Mouse (Mus musculus): ENCODE measurements around the gene Slfn5. TPM values are rescaled to one million over a fixed set of nuclear protein-coding genes. Genes with fewer than 3 reads are reported as not detected.
"Not testable (repeated sequence)": the region's sequence is repeated elsewhere in the genome, so short reads cannot be mapped to it uniquely, and the experiment has no call there.

Slfn5 gene
- total and polyA plus RNA-seq, 3 experiments, result 17.9 to 59.2 (median 54.1) TPM

DNA sequence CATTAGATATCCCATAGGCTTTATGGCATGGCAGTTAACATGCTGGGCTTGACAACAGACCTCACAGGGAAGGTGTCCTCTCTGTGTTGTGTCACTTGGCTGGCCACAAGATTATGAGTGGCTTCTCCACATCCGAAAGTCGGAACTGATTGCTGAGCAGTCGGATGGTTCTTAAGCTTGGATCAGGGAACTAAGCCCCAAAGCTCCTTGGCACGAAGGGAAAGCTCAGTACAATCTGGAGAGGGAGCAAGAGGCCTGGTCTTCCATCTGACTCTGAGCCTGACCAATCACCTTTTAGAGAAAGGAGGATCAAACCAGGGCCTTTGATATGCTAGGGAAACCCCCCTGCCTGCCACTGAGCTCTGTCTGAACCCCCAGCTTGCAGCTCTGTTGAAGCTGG is 29.5 kb upstream of the Slfn5 start:
- intact Hi-C loops (cut with DNase I), result no loop called here
- no peak for DNase-seq
- 71% methylated on average over 4 of the region's 4 CpGs for whole genome bisulfite sequencing
- TF ChIP-seq CTCF (IDR thresholded peaks at IDR 0.05) (no peak), POLR2A (IDR thresholded peaks at IDR 0.05; ENCODE audit: insufficient read depth, low read depth, low read length) (no peak), EP300 (IDR thresholded peaks at IDR 0.05; ENCODE audit: insufficient read depth, low read depth, low read length) (no peak)
- Histone ChIP-seq H3K4me3 (no peak overlapping the region), H3K79me2 (replicated peaks; ENCODE audit: control insufficient read depth, insufficient read depth, low read length) (no peaks in the 10 kb centered on the region), H3K36me3 (ENCODE audit: control insufficient read depth, insufficient read depth, low read length) (no peaks in the 10 kb centered on the region), H3K27ac (no peak overlapping the region), H3K9ac (ENCODE audit: low read depth, low read length) (no peak overlapping the region), H3K27me3 (ENCODE audit: control insufficient read depth, insufficient read depth, low read length) (no peaks in the 10 kb centered on the region), H3K4me1 (ENCODE audit: control insufficient read depth, insufficient read depth, low read length) (peaks cover 2% of the 10 kb centered on the region; the same call in 1 of the 2 replicates)

DNA sequence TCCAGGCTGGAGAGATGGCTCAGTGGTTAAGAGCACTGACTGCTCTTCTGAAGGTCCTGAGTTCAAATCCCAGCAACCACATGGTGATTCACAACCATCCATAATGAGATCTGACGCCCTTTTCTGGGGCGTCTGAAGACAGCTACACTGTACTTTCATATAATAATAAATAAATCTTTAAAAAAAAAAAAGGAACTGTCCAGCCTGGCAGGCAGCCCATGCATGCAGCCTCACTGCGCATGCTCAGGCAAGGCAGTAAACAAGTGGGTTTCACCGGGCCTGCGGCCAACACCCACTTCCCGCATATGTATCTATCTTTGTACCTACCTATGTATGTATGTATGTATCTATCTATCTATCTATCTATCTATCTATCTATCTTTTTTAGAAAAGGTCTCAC is 27.2 kb upstream of the Slfn5 start:
- H3K27me3 ChIP-seq (ENCODE audit: control insufficient read depth, insufficient read depth, low read length); H3K9ac ChIP-seq (ENCODE audit: low read depth, low read length); DNase-seq; H3K4me1 ChIP-seq (ENCODE audit: control insufficient read depth, insufficient read depth, low read length); H3K79me2 ChIP-seq (replicated peaks; ENCODE audit: control insufficient read depth, insufficient read depth, low read length); H3K4me3 ChIP-seq; intact Hi-C loops (cut with DNase I); H3K27ac ChIP-seq; H3K36me3 ChIP-seq (ENCODE audit: control insufficient read depth, insufficient read depth, low read length): not testable (repeated sequence)
- 35% methylated on average over 6 of the region's 6 CpGs for WGBS

DNA sequence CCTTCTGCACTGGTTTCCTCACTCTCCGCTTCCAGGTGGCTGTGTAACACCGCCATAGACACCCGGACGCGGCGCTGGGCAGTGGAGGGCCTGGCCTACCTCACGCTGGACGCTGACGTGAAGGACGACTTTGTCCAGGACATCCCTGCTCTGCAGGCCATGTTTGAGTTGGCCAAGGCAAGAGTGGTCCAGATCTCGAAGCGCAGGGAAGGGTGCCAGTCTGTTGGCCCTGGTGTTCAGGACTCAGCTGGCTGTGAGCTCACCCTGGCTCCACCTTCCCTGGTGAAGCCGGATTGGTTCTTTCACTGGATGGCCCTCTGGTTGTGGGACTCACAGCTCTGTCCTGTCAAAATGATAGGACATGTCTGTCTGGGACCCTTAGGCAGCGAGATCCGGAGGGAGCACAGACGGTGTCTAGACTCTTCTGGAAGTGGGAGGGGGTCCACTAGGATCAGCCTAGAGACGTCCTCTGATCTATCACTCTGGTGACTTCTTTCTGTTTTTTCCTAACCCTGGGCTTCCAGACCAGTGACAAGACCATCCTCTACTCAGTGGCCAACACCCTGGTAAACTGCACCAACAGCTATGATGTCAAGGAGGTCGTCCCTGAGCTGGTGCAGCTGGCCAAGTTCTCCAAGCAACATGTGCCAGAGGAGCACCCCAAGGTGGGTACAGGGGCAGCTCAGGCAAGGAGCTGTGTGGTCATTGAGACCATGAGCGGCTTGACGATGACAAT is 22.1 kb upstream of the Slfn5 start:
- Histone ChIP-seq H3K4me3 (no peak overlapping the region), H3K27ac (no peak overlapping the region), H3K36me3 (ENCODE audit: control insufficient read depth, insufficient read depth, low read length) (no peaks in the 10 kb centered on the region; the same call in 1 of the 2 replicates), H3K27me3 (ENCODE audit: control insufficient read depth, insufficient read depth, low read length) (no peaks in the 10 kb centered on the region), H3K4me1 (ENCODE audit: control insufficient read depth, insufficient read depth, low read length) (peaks cover 5% of the 10 kb centered on the region), H3K9ac (ENCODE audit: low read depth, low read length) (no peak overlapping the region), H3K79me2 (replicated peaks; ENCODE audit: control insufficient read depth, insufficient read depth, low read length) (no peaks in the 10 kb centered on the region)
- no peak for TF ChIP-seq POLR2A (IDR thresholded peaks at IDR 0.05; ENCODE audit: insufficient read depth, low read depth, low read length)
- TF ChIP-seq EP300 (IDR thresholded peaks at IDR 0.05; ENCODE audit: insufficient read depth, low read depth, low read length), result no peak
- WGBS, result 72% methylated on average over 20 of the region's 20 CpGs
- intact Hi-C loops (cut with DNase I), result loop anchor here (2.0 kb wide), 1 partner anchor 14 kb away; no protein-coding TSS in a partner anchor
- DNase-seq, result no peak

DNA sequence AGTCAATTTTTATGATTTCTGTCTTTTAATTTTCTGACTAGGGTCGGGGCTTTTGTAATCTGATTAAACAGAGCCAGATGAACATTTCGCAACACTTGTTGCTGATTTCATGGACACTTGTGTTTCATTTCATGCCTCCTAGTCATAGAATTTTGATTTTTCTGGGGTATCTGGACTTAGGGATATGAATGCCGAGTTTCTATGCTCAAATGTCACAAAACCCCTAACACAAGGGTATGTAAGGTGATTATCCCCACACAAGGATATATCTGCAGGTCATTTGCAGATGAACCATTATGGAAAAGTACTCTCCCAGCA is 21.6 kb upstream of the Slfn5 start:
- Histone ChIP-seq H3K9ac (ENCODE audit: low read depth, low read length) (no peak overlapping the region), H3K4me1 (ENCODE audit: control insufficient read depth, insufficient read depth, low read length) (peaks cover 7% of the 10 kb centered on the region), H3K27ac (no peak overlapping the region), H3K4me3 (no peak overlapping the region), H3K79me2 (replicated peaks; ENCODE audit: control insufficient read depth, insufficient read depth, low read length) (peaks cover under 1% of the 10 kb centered on the region; the same call in 1 of the 2 replicates), H3K36me3 (ENCODE audit: control insufficient read depth, insufficient read depth, low read length) (no peaks in the 10 kb centered on the region; the same call in 1 of the 2 replicates), H3K27me3 (ENCODE audit: control insufficient read depth, insufficient read depth, low read length) (no peaks in the 10 kb centered on the region)
- WGBS, result 75% methylated on average over 3 of the region's 3 CpGs
- intact Hi-C loops (cut with DNase I), result loop anchor here (2.0 kb wide), 1 partner anchor 15 kb away; no protein-coding TSS in a partner anchor
- TF ChIP-seq POLR2A (IDR thresholded peaks at IDR 0.05; ENCODE audit: insufficient read depth, low read depth, low read length) (no peak), CTCF (IDR thresholded peaks at IDR 0.05) (no peak), EP300 (IDR thresholded peaks at IDR 0.05; ENCODE audit: insufficient read depth, low read depth, low read length) (no peak)
- no peak for DNase-seq

DNA sequence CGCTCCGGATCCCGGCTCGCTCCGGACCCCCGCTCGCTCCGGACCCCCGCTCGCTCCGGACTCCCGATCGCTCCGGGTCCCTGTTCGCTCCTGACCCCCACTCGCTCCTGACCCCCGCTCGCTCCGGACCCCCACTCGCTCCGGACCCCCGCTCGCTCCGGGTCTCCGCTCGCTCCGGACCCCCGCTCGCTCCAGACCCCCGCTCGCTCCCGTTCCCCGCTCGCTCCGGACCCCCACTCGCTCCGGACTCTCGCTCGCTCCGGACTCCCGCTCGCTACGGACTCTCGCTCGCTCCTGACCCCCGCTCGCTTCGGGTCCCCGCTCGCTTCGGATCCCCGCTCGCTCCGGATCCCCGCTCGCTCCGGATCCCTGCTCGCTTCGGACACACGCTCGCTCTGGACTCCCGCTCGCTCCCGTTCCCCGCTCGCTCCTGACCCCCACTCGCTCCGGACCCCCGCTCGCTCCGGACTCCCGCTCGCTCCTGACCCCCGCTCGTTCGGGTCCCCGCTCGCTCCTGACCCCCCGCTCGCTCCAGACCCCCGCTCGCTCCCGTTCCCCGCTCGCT is 20.7 kb upstream of the Slfn5 start:
- 22% methylated on average over 85 of the region's 85 CpGs for WGBS
- H3K27ac ChIP-seq; H3K79me2 ChIP-seq (replicated peaks; ENCODE audit: control insufficient read depth, insufficient read depth, low read length); intact Hi-C loops (cut with DNase I); H3K36me3 ChIP-seq (ENCODE audit: control insufficient read depth, insufficient read depth, low read length); H3K4me1 ChIP-seq (ENCODE audit: control insufficient read depth, insufficient read depth, low read length); H3K27me3 ChIP-seq (ENCODE audit: control insufficient read depth, insufficient read depth, low read length): not testable (repeated sequence)
- DNase-seq, result peak in 1 of 2 experiments; percentile 47
- H3K4me3 ChIP-seq, result peak overlapping the region; percentile 22; the same call in 1 of the 2 replicates
- H3K9ac ChIP-seq (ENCODE audit: low read depth, low read length), result peak overlapping the region; percentile 52

DNA sequence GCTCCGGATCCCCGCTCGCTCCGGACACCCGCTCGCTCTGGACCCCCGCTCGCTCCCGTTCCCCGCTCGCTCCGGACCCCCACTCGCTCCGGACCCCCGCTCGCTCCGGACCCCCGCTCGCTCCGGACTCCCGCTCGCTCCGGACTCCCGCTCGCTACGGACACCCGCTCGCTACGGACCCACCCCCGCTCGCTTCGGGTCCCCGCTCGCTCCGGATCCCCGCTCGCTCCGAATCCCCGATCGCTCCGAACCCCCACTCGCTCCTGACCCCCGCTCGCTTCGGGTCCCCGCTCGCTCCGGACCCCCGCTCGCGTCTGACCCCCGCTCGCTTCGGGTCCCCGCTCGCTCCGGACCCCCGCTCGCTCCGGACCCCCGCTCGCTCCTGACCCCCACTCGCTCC is 20.0 kb upstream of the Slfn5 start:
- H3K4me1 ChIP-seq (ENCODE audit: control insufficient read depth, insufficient read depth, low read length); H3K27ac ChIP-seq; intact Hi-C loops (cut with DNase I); H3K27me3 ChIP-seq (ENCODE audit: control insufficient read depth, insufficient read depth, low read length); H3K36me3 ChIP-seq (ENCODE audit: control insufficient read depth, insufficient read depth, low read length); H3K79me2 ChIP-seq (replicated peaks; ENCODE audit: control insufficient read depth, insufficient read depth, low read length): not testable (repeated sequence)
- H3K9ac ChIP-seq (ENCODE audit: low read depth, low read length), result peak overlapping the region; percentile 87
- WGBS, result 5% methylated on average over 59 of the region's 63 CpGs
- H3K4me3 ChIP-seq, result peak overlapping the region; percentile 39
- peak in 1 of 2 experiments; percentile 36 for DNase-seq

DNA sequence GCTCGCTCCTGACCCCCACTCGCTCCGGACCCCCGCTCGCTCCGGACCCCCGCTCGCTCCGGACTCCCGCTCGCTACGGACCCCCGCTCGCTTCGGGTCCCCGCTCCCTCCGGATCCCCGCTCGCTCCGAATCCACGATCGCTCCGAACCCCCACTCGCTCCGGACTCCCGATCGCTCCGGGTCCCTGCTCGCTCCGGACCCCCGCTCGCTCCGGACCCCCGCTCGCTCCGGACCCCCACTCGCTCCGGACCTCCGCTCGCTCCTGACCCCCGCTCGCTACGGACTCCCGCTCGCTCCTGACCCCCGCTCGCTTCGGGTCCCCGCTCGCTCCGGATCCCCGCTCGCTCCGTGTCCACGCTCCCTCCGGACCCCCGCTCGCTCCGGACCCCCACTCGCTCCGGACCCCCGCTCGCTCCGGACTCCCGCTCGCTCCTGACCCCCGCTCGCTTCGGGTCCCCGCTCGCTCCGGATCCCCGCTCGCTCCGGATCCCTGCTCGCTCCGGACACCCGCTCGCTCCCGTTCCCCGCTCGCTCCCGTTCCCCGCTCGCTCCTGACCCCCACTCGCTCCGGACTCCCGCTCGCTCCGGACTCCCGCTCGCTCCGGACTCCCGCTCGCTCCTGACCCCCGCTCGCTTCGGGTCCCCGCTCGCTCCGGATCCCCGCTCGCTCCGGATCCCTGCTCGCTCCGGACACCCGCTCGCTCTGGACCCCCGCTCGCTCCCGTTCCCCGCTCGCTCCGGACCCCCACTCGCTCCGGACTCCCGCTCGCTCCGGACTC is 19.3 kb upstream of the Slfn5 start:
- H3K36me3 ChIP-seq (ENCODE audit: control insufficient read depth, insufficient read depth, low read length); intact Hi-C loops (cut with DNase I); H3K79me2 ChIP-seq (replicated peaks; ENCODE audit: control insufficient read depth, insufficient read depth, low read length); H3K27me3 ChIP-seq (ENCODE audit: control insufficient read depth, insufficient read depth, low read length); H3K4me1 ChIP-seq (ENCODE audit: control insufficient read depth, insufficient read depth, low read length): not testable (repeated sequence)
- Histone ChIP-seq H3K9ac (ENCODE audit: low read depth, low read length) (peak overlapping the region; percentile 96), H3K27ac (peak overlapping the region; percentile 61), H3K4me3 (peak overlapping the region; percentile 39)
- WGBS, result 16% methylated on average over 116 of the region's 119 CpGs
- peak in 1 of 2 experiments; percentile 62 for DNase-seq

Data from heart, adult 2 months (tissue).